Mouse (Mus musculus): ENCODE data around the gene Cd38.

The Cd38 gene

DNA sequence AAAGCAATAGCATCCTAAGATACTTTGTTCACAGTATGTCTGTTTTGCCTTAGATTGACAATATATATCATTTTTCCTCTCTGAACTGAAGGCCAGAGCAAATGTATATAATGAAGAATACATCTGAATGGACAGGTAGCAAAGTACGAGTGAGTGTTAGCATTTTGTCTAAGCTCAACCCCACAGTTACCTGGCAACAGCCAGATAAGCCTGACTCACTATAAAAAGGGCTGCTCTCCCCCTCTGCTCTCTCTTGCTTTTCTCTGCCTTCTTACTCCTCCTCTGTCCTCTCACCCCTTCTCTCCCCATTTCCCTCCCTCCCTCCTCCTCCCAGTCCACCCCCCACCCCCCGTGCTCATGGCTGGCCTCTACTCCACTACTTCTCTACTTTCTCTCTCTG lies 64.9 kb downstream of the Cd38 start:
- in situ Hi-C loops (cut with MboI): no loop called here

DNA sequence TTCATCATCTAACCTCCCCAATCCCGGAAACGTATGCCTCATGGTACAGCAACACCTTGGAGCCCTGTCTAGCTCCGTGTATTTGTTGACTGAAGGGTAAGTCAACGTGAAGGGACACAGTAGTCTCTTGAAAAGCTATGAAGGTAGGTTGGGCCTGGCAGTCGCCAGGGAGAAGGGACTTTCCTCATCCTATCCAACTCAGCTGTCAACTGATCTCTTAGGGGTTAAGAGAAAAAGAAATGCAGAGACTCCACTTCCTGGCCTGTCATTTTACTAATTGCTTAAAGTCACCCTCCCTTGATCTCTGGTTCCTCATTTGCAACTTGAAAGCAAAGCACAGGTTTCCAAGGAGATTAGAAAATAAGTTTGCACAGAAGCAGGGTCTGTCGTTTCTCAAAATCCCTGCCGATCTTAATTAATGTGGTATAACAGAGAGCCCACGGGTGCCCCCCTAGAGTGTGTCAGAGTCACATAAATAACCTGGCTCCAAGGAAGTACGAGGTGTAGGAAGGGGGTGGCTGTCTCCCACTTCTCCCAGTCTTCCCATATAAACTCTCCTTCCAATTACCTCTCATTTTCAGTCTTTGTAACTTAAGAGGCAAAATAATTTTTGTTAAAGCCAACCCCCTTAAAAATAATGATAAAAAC lies 79.1 kb downstream of the Cd38 start:
- in situ Hi-C loops (cut with MboI): no loop called here

- in situ Hi-C loops (cut with MboI): no loop called here
Observed at GRCm38 (mm10) chr5:43948111-43948743, 79.9 kb downstream of the Cd38 start.

GRCm38 (mm10) chr5:43948748-43949275 lies 80.5 kb downstream of the Cd38 start:
- in situ Hi-C loops (cut with MboI): no loop called here

GRCm38 (mm10) chr5:43953241-43953640 lies 84.9 kb downstream of the Cd38 start:
- in situ Hi-C loops (cut with MboI): no loop called here

DNA sequence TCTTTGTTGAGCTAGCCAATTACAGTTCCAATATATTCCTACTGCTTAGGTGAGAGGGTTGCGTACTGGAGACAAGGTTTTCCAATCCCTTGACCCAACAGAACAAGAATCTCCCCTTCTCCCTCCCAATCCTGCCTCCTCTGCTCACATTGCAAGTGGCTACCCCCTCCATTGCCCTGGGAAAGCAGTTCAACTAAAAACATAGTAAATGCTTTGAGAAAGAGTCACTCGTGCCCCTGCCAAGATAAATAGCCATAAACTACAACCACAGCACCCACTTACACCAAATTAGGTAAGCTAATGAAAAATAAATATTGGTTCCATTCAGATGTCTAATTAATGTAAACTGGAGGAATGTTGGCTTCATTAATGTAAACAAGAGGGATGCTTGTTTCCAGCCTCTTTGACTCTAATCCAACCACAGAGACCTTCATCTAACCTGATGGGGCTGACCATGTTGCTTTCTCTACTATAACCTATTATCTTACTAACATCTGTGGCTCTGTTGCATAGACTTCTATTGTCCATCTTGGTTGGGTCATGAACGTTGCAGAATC lies 91.6 kb downstream of the Cd38 start:
- in situ Hi-C loops (cut with MboI): no loop called here

GRCm38 (mm10) chr5:43961056-43961455 lies 92.7 kb downstream of the Cd38 start:
- in situ Hi-C loops (cut with MboI): no loop called here
